Mouse (Mus musculus): ENCODE data around the gene H2al1a. TPM values are rescaled to one million over a fixed set of nuclear protein-coding genes. Genes with fewer than 3 reads are reported as not detected.
"Not testable (repeated sequence)": the region's sequence is repeated elsewhere in the genome, so short reads cannot be mapped to it uniquely, and the experiment has no call there.

The H2al1a gene
- polyA plus RNA-seq, 1 experiment from 2014 or later, result not detected

DNA sequence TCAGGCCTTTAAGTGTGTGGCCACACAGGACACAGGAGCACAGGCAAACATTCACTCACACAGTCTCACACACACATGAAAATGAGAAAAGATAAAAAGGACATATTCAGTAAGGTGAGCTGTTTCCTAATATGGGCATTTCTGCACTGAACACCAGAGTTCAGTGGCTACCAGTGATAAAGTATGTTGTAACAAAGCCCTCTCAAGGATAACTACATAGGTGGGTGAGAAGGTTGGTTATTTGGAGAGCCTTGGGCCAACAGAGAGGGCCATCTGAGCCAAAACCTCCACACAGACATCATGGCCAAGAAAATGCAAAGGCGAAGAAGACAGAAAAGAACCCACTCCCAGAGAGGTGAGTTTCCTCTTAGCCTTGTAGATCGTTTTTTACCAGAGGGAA lies 28.5 kb downstream of the H2al1a start, which contains the start of gene H2al1j:
Gene H2al1j, plus strand, starts transcription at position 301 of the 400 bp plus-strand sequence.
- not testable (repeated sequence) for DNase-seq (ENCODE audit: low spot score)

DNA sequence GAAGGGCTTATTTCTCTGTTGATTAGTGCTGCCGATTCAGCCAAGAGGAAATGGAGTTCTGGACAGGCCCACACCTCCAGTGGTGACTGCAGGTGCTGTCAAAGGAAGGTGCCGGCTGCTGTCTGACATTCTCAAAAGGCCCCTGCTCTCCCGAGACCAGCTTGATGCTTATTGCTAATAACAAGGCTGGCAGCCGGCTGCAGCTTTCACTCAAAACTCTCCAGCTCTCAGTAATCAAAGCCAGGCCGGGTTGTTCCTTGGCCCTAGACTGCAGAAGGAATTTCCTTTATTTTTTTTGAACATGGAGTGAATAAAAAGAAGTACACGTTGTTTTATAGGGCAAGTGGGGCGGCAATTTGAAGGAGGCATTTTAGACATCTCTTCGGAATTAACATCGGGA lies 46.7 kb downstream of the H2al1a start:
- no peak for DNase-seq (ENCODE audit: low spot score)

- no peak for DNase-seq (ENCODE audit: low spot score)
These were observed 47.7 kb downstream of the H2al1a start for GRCm38 (mm10) chrX:11346756-11347155.

Other genes with a start within 250 kb of the H2al1a start
- not detected in 2 replicates for gene H2al1b, start 3.2 kb downstream of the H2al1a start, polyA plus RNA-seq (2015; fragmentation: Nextera tagmentation; extraction: Ambion mirVana)
- not detected in 2 replicates for gene H2al1c, start 6.4 kb downstream of the H2al1a start, polyA plus RNA-seq (2015; fragmentation: Nextera tagmentation; extraction: Ambion mirVana)
- gene H2al1d, start 9.6 kb downstream of the H2al1a start, polyA plus RNA-seq (2015; fragmentation: Nextera tagmentation; extraction: Ambion mirVana), result not detected in 2 replicates
- gene H2al1e, start 12.7 kb downstream of the H2al1a start, polyA plus RNA-seq (2015; fragmentation: Nextera tagmentation; extraction: Ambion mirVana), result not detected in 2 replicates
- gene H2al1f, start 15.9 kb downstream of the H2al1a start, polyA plus RNA-seq (2015; fragmentation: Nextera tagmentation; extraction: Ambion mirVana), result not detected in 2 replicates
- not detected in 2 replicates for gene H2al1g, start 19.0 kb downstream of the H2al1a start, polyA plus RNA-seq (2015; fragmentation: Nextera tagmentation; extraction: Ambion mirVana)
- not detected in 2 replicates for gene H2al1h, start 22.2 kb downstream of the H2al1a start, polyA plus RNA-seq (2015; fragmentation: Nextera tagmentation; extraction: Ambion mirVana)
- gene H2al1i, start 25.4 kb downstream of the H2al1a start, polyA plus RNA-seq (2015; fragmentation: Nextera tagmentation; extraction: Ambion mirVana), result not detected in 2 replicates
- gene H2al1j, start 28.6 kb downstream of the H2al1a start, polyA plus RNA-seq (2015; fragmentation: Nextera tagmentation; extraction: Ambion mirVana), result not detected in 2 replicates

All from thymus, postnatal 0 days (tissue).